Mouse (Mus musculus) inflammation-experienced regulatory T-cells, adult 6 months (primary cell): ENCODE data around the gene Smim27. TPM values are rescaled to one million over a fixed set of nuclear protein-coding genes. Genes with fewer than 3 reads are reported as not detected.
"Not testable (repeated sequence)": the region's sequence is repeated elsewhere in the genome, so short reads cannot be mapped to it uniquely, and the experiment has no call there.

Experiments used
- ATAC-seq: one replicate; pipeline ENCODE4 v1.8.0; 2017
- polyA plus RNA-seq, 3 experiments: library from polyadenylated mRNA; unstranded; fragments of 100-300 nt; shearing (Covaris generic); gene quantifications; one replicate each; pipeline ENCODE4 v1.2.1; 2017

Smim27 gene
- polyA plus RNA-seq, 3 experiments from 2014 or later, result 20.1 to 74.9 (median 45.7) TPM

DNA sequence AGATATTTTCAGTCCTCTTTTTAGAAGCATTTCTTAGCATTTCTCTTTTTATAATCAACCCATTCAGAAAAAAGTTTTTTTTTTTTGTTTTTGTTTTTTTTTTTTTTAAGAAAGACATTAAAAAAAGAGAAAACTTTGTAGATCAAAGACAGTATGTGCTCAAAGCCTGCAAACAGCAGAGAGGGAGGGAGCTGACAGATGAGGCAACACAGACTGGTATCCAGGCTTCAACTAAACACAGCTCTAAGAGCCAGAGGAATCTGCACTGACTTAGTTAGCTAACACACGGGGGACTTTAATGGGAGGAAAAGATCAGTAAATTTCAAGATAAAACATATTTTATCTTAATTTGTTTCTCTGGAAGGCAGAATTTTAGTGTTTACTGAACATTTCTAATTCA, 5.1 kb upstream of the Smim27 start:
- ATAC-seq, result no peak

DNA sequence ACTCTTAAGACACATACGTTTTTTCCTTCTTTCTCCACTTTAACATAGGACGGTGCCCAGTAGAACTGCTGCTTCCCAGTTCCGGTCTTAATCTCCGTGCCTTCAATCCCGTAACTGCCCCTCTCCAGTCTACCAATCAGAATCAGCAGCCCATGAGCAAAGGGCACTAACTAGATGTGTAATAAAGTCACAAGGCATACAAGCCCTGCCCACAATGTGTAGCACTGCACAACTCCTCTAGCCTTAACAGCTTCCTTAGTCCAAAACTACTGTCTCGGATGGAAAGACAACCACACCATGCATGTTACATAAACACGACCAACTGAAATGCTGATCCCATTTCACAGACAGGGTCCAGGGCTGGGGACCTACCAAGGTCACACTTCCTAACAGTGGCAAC, 1.7 kb upstream of the Smim27 start:
- no peak for ATAC-seq

DNA sequence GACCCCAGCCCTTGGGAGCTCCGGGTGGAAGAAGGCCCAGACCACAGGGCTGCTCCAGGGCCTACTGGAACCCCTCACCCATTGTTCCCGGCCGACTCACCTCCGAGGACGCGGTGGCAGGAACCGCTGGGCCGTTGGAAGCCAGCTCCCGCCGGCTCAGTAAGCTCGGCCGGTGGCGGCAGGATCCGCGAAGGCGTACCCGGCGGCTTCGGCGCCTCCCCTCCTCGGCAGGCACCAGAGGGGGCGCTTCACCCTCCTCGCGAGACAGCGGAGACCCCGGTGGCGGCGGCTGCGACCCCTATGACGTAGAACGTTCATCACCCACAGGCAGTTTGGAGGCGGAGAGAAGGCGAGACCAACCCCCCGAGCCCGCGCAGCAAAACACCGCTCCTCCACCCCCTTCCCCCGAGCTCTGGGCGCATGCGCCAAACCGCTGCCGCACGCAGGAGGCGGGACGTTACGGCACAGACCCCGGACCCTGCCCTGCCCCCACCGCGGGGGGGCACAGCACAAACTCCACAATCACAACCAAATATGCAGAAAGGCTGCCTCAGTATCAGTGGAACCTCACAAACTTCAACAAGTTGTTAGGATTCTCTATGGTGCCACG, 1.1 kb upstream of the Smim27 start:
- peak; percentile 49 for ATAC-seq

DNA sequence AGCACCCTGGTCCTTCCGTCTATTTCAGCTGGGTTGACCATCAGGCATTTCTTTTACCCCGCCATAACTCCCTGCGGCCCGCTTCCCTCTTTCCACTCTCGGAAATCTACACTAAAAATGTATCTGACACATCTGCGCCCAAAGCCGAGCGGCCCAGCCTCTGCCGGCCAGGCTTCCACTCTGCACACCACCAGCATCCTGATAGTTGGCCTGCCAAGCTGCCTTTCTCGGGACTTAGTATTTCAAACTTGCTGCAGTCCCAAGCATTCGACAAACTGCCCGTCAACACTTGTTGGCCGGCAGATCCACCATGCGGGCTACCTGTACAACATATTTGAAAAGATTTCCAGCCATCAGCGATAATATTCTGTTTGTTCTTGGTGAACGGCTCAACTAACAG, 544 bp upstream of the Smim27 start:
- ATAC-seq, result no peak

DNA sequence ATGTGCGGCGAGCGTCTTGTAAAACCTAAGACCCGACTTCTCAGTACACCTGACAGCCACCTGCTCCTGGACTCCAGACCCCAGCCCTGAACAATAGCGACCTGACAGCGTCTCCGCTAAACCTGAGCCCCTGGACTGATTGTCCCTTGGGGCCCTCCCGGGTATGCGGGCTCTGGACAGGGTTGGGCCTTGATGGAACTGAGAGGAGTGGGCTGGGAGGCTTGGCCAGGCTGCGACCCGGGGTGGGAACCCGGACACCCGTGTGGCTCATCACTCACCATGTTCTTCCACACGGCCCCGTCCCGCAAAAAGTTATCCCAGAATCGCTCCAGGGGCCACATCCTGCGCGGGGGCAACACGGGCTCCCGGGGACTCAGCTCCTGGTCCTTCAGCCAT, 9.5 kb downstream of the Smim27 start:
- ATAC-seq, result no peak

DNA sequence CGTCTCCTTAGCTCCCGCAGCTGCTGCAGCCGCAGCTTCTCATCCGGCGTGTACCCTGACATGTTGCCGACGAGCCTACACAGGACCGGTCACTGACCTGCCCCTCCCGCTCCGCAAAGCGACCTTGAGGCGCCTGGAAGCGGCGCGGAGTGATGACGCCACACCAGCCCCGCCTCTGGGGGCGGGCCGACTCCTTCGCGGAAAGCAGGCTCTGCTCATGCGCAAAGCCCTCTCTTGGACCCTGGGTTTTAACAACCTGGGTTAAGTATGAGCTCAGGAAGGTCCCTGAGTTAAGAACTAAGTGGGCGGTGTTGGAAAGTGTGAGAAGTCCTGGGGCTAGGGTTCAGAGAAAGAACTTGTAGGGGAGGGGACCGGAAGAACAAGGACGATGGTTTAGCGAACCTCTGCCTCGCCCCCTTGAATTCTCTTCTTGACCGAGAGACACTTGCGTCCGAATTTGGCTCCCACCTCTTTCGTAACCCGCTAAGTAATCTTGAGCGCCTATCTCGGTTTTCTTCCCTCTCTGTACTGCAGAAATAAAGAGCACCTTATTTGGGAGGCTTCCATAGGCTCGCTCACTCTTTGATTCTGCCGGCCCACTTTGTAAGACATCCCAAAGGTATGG, 10.0 kb downstream of the Smim27 start, which contains the start of gene Ndufb6:
Ndufb6 (minus strand) TSS at position 146 of the 625 bp plus-strand sequence.
- peak; percentile 88 for ATAC-seq

DNA sequence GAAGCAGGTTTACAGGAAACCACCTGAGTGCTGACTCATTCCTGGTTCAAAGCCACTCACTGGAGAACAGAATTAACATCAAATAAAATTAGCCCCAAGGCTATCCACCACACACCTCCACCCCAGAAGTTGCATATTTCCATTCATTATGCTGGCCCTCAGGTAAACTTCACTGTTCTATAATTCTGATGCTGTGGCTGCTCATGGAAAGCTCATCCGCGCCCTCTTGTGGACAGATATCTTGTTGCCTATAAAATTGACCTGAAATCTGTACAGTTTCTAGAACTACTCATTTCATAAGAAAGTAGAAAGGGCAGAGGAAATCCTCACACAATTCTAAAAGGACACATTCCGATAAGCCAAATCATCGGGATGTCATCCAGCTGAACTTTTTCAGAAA, 16.2 kb downstream of the Smim27 start:
- ATAC-seq, result peak; percentile 87

DNA sequence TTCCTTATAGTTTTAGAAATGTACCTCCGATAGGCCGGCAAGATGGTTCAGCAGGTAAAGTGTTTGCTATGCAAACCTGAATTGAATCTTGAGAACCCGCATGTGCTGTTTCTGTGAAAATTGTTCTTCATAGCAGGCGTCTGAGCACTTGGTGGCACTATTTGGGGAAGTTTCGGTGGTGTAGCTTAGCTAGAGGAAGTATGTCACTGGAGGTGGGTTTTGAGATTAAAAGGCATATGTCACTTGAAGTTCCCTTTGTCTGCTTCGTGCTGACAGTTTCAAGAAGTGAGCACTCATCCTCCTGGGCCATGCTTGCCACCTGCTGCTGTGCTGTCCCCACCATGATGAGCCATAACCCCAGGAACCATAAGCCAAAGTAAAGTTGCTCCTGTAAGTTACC, 18.0 kb downstream of the Smim27 start:
- no peak for ATAC-seq

DNA sequence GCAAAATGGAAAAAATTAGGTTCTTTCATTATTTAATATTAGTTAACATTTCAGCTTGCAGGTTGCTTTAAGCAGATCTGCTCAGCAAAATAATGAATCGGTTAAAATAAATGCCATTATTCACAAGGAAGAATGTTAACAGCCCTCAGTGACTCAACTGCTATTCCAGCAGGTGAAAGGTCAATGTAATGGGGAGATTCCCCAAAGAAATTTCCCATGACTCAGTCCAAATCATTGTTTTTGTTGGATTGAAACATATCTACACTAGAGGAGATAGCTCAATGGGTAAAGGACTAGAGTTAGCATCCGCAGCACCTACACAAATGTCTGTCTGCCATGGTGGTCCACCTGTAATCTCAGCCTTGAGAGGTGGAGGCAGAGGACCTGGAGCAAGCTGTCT, 19.7 kb downstream of the Smim27 start:
- no peak for ATAC-seq

DNA sequence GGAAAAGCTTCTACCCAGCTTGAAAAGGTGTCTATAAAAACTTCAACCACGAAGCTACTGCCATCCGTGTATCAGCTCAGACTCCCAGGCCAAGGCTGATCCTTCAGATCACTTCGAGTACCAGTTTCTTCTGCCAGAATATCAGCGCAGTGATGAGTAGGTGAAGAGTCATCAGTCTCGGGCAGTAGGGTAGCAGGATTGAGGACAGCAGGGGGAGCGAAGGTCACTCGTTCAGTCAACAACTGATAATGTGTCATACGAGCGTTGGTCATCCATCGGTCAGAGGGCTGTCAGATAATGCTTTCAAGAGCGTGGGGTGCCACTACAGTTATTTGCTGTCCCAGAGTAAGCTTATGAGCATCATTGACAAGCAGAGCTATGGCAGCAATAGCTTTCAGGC, 22.1 kb downstream of the Smim27 start:
- not testable (repeated sequence) for ATAC-seq

DNA sequence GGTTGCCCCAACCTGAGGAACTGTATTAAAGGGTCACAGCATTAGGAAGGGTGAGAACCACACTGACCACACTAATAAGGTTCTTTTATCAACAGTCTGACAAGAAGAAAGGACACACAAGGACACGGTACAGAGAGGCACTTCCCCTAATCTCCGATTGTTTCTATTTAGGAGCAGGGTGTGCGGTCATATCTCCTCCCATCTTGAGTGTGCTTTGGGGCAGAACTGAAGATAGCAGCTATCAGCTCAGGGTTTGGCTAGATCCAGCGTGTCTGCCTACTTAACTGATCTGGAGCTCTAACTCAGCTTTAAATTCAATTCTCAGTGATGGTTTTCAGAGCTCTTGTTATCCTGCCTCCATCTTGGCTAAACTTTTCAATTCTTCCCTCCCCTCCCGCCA, 29.8 kb downstream of the Smim27 start:
- no peak for ATAC-seq

DNA sequence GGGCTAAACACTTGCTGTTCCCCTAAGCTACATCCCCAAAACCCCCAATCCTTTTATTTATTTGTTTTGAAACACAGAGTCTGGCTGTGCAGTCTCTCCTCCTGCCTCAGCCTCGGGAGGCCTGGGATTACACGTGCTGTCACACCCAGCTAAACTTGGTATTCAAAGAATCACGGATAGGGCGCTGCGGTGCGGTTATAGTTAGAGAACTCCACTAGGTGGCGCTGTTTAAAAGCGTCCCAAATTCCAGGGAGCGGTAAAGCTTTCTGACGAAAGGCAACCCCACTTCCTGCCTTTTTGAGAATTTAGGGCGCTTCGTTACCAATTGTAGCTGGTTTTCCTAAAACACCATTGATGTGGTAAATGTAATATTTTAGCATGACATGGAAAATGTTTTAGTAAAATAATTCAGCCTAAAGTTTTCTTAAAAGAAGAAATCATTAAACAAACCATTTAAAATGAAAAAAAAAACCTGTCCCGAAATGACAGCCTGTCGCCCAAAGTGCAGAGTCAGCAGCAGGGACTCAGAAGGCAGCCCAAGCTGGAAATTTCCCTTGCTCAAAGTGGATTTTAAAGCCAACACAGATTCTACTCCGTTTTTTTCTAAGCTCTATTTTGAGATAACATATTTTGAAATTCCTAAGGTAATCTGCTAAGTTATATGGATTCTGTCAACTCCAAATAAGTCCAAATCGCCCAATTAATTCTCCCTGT, 31.9 kb downstream of the Smim27 start:
- ATAC-seq, result peak; percentile 91

DNA sequence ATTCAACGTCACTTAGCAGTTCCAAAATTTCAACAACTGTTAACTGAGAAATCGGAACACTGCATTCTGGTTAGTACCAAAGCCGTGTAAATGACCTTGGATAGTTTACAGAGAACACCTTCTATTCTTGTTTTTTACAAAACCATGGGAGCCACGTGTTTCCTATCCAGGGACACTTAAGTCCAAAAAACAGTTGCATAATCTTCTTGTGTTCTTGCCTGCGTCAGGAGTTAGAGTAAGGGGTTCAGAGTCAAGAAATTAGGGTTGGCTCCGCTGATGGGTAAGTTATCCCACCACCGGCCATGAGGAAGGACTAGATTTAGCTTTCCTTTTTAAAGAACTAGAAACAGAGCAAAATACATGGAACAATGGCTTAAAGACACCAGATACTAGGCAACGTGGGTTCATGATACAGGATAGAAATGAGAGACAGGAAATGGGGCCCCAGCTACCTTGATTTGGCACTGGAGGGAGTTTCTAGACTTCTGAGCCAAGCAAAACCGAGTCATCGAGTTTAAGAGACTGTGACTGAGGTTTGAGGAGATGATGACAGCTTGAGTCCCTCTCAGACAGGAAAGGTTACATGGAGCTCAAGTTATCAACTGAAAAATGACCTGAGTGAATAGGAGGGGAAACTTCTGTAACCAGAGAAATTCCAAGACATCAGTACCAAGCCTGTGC, 33.2 kb downstream of the Smim27 start:
- ATAC-seq, result peak; percentile 32

DNA sequence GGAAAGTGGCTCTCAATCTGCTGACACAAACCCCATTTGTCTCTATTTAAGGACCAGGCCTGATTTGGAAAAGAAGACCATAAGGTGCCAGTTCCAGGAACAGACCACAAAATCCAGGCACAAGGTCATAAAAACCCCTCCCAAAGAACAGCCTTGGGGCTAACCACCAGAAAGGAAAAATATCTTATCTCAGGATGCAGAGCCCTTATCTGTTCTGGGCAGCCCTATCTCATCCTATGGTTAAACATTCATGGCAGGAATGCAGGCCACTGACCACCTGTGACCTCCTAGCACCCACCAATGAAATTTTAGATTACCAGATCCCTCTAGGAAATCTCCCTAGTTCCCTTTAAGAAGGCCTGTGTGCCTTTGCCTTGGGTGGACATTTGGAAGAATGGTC, 40.3 kb downstream of the Smim27 start:
- ATAC-seq, result no peak

DNA sequence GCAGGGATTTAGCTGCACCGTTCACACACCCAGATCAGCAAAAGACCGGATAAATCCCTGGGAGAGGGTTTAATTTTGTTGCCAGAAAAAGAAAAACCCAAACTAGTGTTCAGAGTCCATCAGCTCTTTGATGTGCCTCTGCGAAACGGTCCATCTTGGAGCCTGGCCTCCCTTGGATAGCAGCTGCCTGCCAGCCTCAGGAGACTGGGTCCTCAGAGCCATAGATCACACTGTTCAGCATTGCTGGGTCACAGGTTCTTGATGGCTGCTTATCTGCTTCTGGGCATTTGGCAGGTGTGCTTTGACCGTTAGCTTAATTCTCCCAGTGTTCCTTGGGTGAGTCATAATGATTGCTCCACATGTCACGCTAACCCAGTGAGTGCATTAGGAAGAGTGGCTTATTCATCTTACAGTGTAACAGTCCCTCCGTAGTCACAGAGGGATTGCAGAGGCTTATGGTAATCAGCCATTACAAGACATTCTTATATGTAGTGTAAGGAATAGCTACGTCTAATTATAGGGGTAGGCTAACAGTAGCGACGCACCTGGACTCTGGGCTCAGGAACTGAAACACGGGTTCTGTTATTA, 41.5 kb downstream of the Smim27 start:
- ATAC-seq, result no peak

DNA sequence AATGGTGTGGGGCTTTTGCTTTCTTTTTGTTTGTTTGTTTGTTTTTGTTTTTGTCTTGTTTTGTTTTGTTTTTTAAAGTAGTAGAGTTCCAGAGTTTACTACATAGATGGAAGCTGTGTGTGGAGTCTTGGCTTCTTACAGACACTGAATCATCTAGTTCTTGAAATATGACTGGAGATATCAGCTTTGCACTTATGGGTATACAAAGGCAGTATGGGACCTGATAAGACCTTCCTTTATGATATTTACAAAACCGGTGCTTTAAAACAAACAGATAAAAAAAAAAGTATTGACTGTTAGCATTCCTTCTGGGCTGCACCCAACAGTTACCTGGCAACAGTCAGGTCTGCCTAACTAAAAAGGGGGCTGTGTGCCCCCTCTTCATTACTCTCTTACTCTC, 42.8 kb downstream of the Smim27 start:
- ATAC-seq, result no peak

DNA sequence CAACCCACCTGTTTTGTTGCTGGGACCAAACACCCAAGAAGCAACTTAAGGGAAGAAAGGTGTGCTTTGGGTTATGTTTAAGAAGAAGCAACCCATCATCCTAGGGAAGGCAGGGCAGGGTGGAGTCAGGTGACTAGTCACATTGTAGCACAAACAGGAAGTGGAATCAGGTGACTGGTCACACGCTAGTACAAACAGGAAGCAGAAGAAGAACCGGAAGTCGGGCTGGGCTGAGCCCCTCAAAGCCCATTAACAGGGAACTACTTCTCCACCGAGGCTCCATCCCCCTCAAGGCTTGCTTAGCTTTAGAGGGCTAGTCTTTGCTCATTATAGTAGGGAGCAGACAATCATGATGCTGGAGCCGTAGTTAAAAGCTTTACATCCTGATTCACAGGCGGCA, 43.6 kb downstream of the Smim27 start:
- ATAC-seq, result no peak

DNA sequence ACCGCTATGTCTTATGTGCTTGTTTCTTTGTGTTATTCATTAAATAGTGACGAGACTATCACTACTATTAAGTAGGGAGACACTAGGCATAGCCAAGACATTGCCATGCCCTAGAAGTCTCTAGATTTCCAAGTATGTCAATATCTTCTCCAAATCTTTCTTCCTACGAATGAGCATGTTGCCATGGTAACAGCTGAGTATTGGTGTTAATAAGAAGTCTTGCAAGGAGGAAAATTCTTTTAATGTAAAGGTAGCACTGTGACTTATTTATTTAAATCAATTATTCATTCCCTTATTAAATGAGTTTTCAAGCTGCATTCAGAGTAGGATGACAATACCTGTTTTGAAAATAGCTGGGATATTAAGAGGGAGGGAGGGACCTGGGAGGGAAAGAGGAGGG, 48.0 kb downstream of the Smim27 start:
- ATAC-seq, result no peak

Other genes with a start within 250 kb of the Smim27 start
- 10 to 100 TPM; 17.4 to 20.8 (median 18.2) TPM for gene Aco1, start 126.5 kb upstream of the Smim27 start, polyA plus RNA-seq
- gene Ddx58, start 29.8 kb upstream of the Smim27 start, polyA plus RNA-seq, result 10 to 100 TPM; 77.8 to 93.7 (median 80.8) TPM
- gene Topors, start 271 bp downstream of the Smim27 start, polyA plus RNA-seq, result 10 to 100 TPM; 15.0 to 19.3 (median 16.7) TPM
- 100 to 1,000 TPM; 108 to 167 (median 111) TPM for gene Ndufb6, start 9.8 kb downstream of the Smim27 start, polyA plus RNA-seq
- under 1 TPM in 1 of 3 experiments, not detected in 2; 0.10 TPM for gene Tmem215, start 202.6 kb downstream of the Smim27 start, polyA plus RNA-seq